Mouse (Mus musculus): ENCODE data around the gene Hs2st1.
"Not testable (repeated sequence)": the region's sequence is repeated elsewhere in the genome, so short reads cannot be mapped to it uniquely, and the experiment has no call there.

Gene Hs2st1

GRCm38 (mm10) chr3:144570047-144570815 is at the start of gene Hs2st1, which contains the start of gene Selenof:
Hs2st1 (minus strand) TSS chr3:144570181.
Selenof (plus strand) TSS chr3:144570304.
- ATAC-seq (ENCODE audit: low TSS enrichment) = peak; percentile 95

GRCm38 (mm10) chr3:144617633-144618180 is 47.7 kb upstream of the Hs2st1 start:
- 0 out of 2 replicates have a peak, but pooled peaks have one; percentile 45 for ATAC-seq (ENCODE audit: low TSS enrichment)

- ATAC-seq (ENCODE audit: low TSS enrichment) = peak; percentile 96
Measured at GRCm38 (mm10) chr3:144616654-144617425, 46.9 kb upstream of the Hs2st1 start.

- ATAC-seq (ENCODE audit: low TSS enrichment) = no peak
Measured at GRCm38 (mm10) chr3:144615459-144615858, 45.5 kb upstream of the Hs2st1 start.

- no peak for ATAC-seq (ENCODE audit: low TSS enrichment)
Measured at GRCm38 (mm10) chr3:144614698-144615097, 44.7 kb upstream of the Hs2st1 start.

GRCm38 (mm10) chr3:144614277-144614676 is 44.3 kb upstream of the Hs2st1 start:
- no peak for ATAC-seq (ENCODE audit: low TSS enrichment)

GRCm38 (mm10) chr3:144612382-144612781 is 42.4 kb upstream of the Hs2st1 start:
- ATAC-seq (ENCODE audit: low TSS enrichment) = no peak

- peak; percentile 56 for ATAC-seq (ENCODE audit: low TSS enrichment)
Measured at GRCm38 (mm10) chr3:144611626-144612271, 41.8 kb upstream of the Hs2st1 start.

- 0 out of 2 replicates have a peak, but pooled peaks have one; percentile 28 for ATAC-seq (ENCODE audit: low TSS enrichment)
Measured at GRCm38 (mm10) chr3:144610759-144611158, 40.8 kb upstream of the Hs2st1 start.

GRCm38 (mm10) chr3:144608090-144608489 is 38.1 kb upstream of the Hs2st1 start:
- no peak for ATAC-seq (ENCODE audit: low TSS enrichment)

GRCm38 (mm10) chr3:144606449-144606848 is 36.5 kb upstream of the Hs2st1 start:
- no peak for ATAC-seq (ENCODE audit: low TSS enrichment)

GRCm38 (mm10) chr3:144605811-144606210 is 35.8 kb upstream of the Hs2st1 start:
- not testable (repeated sequence) for ATAC-seq (ENCODE audit: low TSS enrichment)

- peak; percentile 70 for ATAC-seq (ENCODE audit: low TSS enrichment)
Measured at GRCm38 (mm10) chr3:144604205-144604604, 34.2 kb upstream of the Hs2st1 start.

- no peak for ATAC-seq (ENCODE audit: low TSS enrichment)
Measured at GRCm38 (mm10) chr3:144603558-144603957, 33.6 kb upstream of the Hs2st1 start.

GRCm38 (mm10) chr3:144602819-144603218 is 32.8 kb upstream of the Hs2st1 start:
- no peak for ATAC-seq (ENCODE audit: low TSS enrichment)

- no peak for ATAC-seq (ENCODE audit: low TSS enrichment)
Measured at GRCm38 (mm10) chr3:144602413-144602812, 32.4 kb upstream of the Hs2st1 start.

- no peak; the same call in 1 of the 2 replicates for ATAC-seq (ENCODE audit: low TSS enrichment)
Measured at GRCm38 (mm10) chr3:144597790-144598467, 27.9 kb upstream of the Hs2st1 start.

- no peak for ATAC-seq (ENCODE audit: low TSS enrichment)
Measured at GRCm38 (mm10) chr3:144597121-144597520, 27.1 kb upstream of the Hs2st1 start.

GRCm38 (mm10) chr3:144592992-144593785 is 23.2 kb upstream of the Hs2st1 start:
- ATAC-seq (ENCODE audit: low TSS enrichment) = no peak

GRCm38 (mm10) chr3:144589189-144589890 is 19.4 kb upstream of the Hs2st1 start:
- peak; percentile 48 for ATAC-seq (ENCODE audit: low TSS enrichment)
